Mouse (Mus musculus) adrenal gland, adult 2 months (tissue): Measurements from ENCODE around the gene P2ry6. TPM values are rescaled to one million over a fixed set of nuclear protein-coding genes. Genes with fewer than 3 reads are reported as not detected.

Experiments
- DNase-seq: peaks from one replicate; pipeline ENCODE4 v3.0.0; 2021
- polyA plus RNA-seq: library from polyadenylated mRNA; depleted of rRNA; stranded (reverse); fragments of >200 nt; gene quantifications from 2 replicates; pipeline ENCODE4 v1.2.3, GENCODE M21; 2012
- total RNA-seq, 2 experiments: library from RNA; stranded (reverse); gene quantifications; 2 replicates each; pipeline ENCODE4 v1.2.3; 2021

Gene P2ry6
- total and polyA plus RNA-seq, 3 experiments = 5.3 to 32.3 (median 12.6) TPM

GRCm38 (mm10) chr7:100918176-100918575 is 56.3 kb downstream of the P2ry6 start:
- DNase-seq = peak; percentile 89

GRCm38 (mm10) chr7:100917751-100918150 is 56.7 kb downstream of the P2ry6 start:
- DNase-seq = peak; percentile 12

GRCm38 (mm10) chr7:100916526-100916925 is 57.9 kb downstream of the P2ry6 start:
- DNase-seq = peak; percentile 44

GRCm38 (mm10) chr7:100915204-100915603 is 59.2 kb downstream of the P2ry6 start:
- no peak for DNase-seq

GRCm38 (mm10) chr7:100911791-100912190 is 62.7 kb downstream of the P2ry6 start:
- peak; percentile 73 for DNase-seq

DNA sequence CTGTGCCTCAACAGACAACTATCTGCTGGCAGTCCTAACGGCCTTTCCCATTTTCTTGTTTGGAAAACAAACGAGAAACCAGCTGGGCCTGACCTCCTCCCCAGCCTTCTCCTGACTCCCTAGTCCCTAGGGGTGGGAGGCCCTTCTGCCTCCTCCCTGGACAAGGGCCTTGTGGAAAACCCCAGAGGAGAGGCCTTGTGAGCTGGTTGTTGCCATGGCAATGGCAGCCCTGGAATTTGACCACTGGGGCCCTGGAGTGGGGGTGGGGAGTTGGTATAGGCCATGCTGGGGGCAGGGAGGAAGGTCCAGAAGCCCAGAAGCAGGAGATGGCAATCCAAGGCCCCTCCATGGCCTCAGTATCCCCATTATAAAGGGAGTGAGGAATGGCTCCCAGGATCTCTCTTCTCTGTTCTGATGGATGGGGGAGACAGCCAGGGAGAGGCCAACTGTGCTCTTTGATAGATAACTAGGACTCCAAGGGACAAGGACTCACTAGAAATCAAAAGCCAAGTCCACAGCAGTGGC is 63.1 kb downstream of the P2ry6 start:
- DNase-seq = peak; percentile 87

DNA sequence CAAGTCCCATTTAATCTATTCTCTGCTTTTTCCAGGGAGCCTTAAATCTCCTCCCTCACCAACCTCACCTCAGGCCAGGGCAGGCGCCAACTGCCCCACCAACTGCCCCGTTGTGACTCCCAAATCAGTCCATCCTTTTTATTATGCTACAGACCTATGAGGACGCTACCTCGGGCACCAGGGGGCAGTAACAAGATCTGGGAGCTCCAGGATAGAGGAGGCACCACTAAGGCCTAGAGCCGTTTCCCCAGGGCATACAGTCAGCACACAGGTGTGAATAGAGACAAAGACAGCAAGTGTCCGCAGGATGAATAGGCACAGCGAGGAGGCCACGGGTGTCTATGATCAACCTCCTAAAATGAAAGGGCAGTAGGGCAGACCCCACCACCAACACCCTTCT is 65.9 kb downstream of the P2ry6 start:
- peak; percentile 75 for DNase-seq

GRCm38 (mm10) chr7:100908061-100908460 is 66.4 kb downstream of the P2ry6 start:
- DNase-seq = peak; percentile 86

- DNase-seq = peak; percentile 88
Observed at GRCm38 (mm10) chr7:100907231-100907630, 67.2 kb downstream of the P2ry6 start.

DNA sequence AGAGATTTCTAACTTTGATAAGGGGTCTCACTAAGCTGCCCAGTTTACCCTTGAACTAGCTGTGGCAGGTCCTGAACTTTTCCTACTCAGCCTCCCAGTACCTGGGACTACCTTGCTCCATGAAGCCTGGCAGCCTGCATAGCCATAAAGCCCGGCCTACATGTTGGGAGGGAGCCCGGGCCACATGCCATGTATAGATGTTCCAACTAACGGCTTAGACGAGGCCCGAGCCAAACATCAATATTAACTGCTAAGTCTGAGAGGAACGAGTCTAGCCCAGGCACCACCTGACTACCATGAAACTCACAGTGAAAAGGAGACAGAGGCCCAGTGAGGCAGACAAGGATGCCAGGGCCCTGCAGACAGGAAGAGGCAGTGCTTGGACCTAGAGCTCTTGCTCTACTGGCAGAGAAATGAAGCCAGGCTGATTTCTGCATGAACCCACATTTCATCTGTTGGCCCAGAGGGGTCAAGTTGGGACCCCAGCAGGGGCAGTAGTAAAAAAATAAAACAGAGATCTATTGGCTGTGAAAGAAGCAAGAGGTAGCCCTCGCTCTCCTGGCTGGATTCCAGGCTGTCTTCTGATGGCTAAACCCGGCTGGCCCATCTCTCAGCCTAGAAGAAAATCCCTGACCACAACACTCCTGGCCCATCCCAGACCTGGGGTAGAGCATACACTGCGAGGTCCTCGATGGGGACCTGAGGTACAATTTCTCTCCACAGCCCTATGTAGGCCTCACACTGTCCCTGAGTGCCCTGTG is 68.2 kb downstream of the P2ry6 start:
- no peak for DNase-seq

GRCm38 (mm10) chr7:100905037-100905436 is 69.4 kb downstream of the P2ry6 start:
- no peak for DNase-seq

- DNase-seq = no peak
Observed at GRCm38 (mm10) chr7:100904612-100905011, 69.8 kb downstream of the P2ry6 start.

- no peak for DNase-seq
Observed at GRCm38 (mm10) chr7:100902451-100903137, 71.9 kb downstream of the P2ry6 start.

DNA sequence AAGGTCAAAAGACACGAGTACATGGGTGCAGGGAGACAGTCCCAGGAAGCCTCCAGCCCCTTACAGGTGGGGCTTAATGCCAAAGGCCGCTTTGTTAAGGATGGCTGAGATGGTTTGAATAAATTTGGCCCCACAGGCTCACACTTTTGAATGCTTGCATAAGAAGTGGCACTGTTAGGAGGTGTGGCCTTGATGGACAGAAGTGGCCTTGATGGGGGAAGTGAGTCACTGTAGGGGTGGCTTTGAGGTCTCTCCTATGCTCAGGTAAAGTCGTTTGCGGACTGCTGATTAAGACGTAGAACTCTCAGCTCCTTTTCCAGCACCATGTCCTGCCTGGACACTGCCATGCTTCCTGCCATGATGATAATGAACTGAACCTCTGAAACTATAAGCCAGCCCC is 76.6 kb downstream of the P2ry6 start:
- peak; percentile 71 for DNase-seq

GRCm38 (mm10) chr7:100894833-100895226 is 79.6 kb downstream of the P2ry6 start:
- no peak for DNase-seq

- peak; percentile 85 for DNase-seq
Observed at GRCm38 (mm10) chr7:100894057-100894832, 80.2 kb downstream of the P2ry6 start.

DNA sequence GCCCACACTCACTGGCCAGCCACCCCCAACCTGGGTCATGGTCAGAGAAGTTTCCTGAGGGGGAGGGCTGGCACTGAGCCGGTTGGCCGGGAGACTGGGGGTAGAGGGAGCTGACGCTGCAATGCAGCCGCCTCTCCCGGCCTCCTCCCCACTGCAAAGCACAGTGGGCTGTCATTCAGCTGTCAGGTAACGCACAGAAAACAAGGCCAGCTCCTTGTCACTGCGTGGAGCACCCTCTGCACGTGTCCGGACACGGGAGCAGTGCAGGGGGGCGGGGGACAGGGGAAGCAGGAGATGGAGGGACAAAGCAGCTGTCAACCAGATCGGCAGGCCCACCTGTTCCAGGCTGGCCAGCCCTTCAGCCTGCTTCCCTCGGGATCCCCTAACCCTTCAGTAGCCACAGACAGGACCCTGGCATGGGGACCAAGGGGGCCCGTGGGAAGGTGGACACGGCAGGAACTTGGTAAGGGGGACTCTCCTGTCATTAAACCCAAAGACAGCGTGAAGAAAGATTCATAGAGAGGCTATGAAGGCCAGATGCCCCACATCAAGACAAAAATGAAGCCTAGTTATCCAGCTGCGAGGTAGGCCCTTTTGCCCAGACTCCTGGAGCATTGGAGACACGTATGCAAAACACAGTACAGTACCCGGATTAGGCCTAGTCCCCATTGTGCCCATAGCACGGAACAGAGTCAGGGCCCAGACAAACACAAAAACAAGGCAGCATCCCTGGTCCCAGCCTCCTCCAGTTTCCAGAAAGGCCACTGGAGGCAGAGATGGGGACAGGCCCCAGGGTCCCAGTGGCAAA is 81.0 kb downstream of the P2ry6 start:
- peak; percentile 91 for DNase-seq
